Mouse (Mus musculus) cerebellum, adult 8-10 months (tissue): ENCODE data around the gene Hinfp.
"Not testable (repeated sequence)": the region's sequence is repeated elsewhere in the genome, so short reads cannot be mapped to it uniquely, and the experiment has no call there.

Experiments
- DNase-seq: peaks from one replicate; pipeline ENCODE4 v3.0.0; 2022

Hinfp gene

DNA sequence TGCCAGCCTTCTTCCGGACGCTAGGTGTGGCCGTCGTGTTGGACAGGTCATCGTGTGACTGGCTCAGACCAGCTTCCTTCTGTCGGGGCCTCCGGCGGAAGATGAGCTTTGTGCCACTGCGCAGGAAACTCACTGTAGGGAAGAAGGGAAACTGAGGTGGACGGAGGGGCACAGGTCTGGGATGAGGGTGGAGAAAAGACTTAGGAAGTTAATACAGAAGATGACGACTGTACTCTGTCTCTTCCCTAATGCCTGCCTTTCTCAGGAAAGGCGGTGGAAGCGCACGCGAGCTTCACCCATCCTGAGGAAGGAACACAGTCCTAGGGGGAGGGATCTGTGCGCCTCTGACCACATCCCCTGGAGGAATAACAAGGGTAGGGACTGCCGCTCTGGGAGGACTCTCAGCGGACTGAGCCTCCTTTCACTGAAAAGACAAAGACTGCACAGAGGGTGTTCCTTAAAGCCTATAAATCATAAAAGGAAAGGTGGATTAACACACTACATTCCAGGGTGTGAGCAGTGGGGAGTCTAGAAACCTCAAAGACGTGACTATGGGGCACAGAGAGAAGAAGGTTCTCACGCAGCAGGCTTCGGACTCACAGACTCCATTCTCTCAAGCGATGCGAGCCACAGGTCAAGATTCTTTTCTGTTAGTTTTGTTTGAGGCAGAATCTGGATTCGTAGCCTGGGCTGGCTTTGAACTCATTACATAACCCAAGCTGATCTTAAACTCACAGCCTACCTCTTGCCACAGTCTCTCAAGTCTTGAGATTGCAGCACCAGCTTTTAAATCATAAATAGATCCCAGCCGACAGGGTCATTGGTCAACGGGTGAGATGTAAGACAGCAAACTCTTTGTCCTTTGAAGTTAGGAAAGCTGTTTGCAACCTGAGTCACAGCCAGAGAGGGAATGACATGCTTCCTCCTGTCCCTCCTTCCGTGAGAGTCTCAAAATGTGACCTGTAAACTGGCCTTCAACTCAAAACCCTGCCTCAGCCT lies 6.0 kb upstream of the Hinfp start:
- DNase-seq = no peak

- DNase-seq = no peak
These were observed 5.3 kb upstream of the Hinfp start for GRCm38 (mm10) chr9:44310750-44311135.

DNA sequence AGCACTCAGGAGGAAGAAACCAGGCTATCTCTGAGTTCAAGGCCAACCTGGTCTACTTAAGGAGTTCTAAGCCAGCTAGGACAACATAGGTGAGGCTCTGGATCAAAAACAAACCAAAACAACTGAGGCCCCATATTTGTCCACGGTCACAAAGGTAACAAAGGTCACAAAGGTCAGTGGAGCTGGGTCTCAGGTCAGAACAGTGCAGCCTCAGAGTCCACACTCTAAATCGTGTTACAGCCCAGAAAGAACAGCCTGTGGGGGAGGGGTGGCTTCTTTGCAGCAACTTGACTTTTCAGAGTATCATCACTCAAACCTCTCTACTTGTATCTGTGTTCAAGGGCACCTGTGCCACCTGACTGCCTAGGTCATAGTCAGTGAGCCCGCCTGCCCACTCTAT lies 4.3 kb upstream of the Hinfp start:
- no peak for DNase-seq

GRCm38 (mm10) chr9:44307248-44307647 lies 1.8 kb upstream of the Hinfp start:
- no peak for DNase-seq

GRCm38 (mm10) chr9:44306532-44306931 lies 1.1 kb upstream of the Hinfp start:
- DNase-seq = no peak

DNA sequence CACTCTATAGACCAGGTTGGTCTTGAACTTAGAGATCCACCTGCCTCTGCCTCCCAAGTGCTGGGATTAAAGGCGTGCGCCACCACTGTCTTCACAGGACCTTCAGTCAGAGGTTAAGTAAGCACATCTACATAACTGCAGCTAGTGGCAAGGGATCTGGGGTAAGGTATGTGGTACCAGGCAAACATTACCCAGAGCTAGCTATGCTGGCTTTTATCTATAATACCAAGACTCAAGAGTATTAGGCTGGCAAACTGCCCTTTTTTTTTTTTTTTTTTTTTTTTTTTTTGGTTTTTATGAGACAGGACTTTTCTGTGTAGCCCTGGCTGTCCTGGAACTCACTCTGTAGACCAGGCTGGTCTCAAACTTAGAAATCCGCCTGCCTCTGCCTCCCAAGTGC lies 5.5 kb downstream of the Hinfp start:
- DNase-seq = not testable (repeated sequence)

GRCm38 (mm10) chr9:44292490-44292889 lies 13.0 kb downstream of the Hinfp start:
- no peak for DNase-seq

- no peak for DNase-seq
These were observed 16.5 kb downstream of the Hinfp start for GRCm38 (mm10) chr9:44288959-44289291.

- peak; percentile 67 for DNase-seq
These were observed 17.2 kb downstream of the Hinfp start, which contains the start of gene Abcg4 for GRCm38 (mm10) chr9:44288076-44288958. Gene Abcg4, minus strand, starts transcription at chr9:44288615.

GRCm38 (mm10) chr9:44287401-44288075 lies 17.9 kb downstream of the Hinfp start:
- peak; percentile 45 for DNase-seq

GRCm38 (mm10) chr9:44287003-44287400 lies 18.5 kb downstream of the Hinfp start:
- DNase-seq = peak; percentile 32

- no peak for DNase-seq
These were observed 19.1 kb downstream of the Hinfp start for GRCm38 (mm10) chr9:44286256-44286850.

- no peak for DNase-seq
These were observed 22.3 kb downstream of the Hinfp start for GRCm38 (mm10) chr9:44283183-44283582.

DNA sequence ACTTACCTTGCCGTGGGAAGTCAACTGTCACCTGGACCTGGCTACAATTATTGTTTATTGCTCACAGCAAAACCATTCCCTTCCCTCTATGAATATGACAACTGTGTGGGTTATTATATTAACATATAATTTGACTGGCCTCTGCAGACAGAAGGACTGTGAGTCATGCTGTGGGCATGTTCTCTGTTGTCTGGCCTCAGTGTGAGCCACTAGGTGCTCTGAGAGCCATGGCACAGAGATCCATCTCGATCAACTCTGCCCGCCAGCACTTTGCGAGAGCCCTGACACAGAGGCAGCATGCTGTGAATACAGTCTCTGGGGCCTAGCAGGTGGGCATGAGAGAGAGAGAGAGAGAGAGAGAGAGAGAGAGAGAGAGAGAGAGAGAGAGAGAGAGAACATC lies 35.5 kb downstream of the Hinfp start:
- DNase-seq = no peak

DNA sequence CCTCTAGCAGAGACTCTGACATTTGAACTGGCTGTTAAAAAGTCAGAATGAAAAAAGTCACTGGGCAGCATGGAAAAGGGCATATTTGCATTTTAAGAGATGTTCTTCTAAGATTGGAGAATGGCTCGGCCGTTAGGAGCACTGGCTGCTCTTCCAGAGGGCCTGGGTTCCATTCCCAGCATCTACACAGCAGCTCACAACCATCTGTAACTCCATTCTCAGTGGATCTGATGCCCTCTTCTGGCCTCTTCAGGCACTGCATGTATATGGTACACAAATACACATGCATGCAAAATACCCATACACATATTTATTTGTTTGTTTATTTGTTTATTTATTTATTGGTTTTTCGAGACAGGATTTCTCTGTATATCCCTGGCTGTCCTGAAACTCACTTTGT lies 36.4 kb downstream of the Hinfp start:
- peak; percentile 45 for DNase-seq

GRCm38 (mm10) chr9:44268432-44268831 lies 37.0 kb downstream of the Hinfp start, which contains the start of gene Nlrx1:
Gene Nlrx1, minus strand, starts transcription at chr9:44268599.
- no peak for DNase-seq

DNA sequence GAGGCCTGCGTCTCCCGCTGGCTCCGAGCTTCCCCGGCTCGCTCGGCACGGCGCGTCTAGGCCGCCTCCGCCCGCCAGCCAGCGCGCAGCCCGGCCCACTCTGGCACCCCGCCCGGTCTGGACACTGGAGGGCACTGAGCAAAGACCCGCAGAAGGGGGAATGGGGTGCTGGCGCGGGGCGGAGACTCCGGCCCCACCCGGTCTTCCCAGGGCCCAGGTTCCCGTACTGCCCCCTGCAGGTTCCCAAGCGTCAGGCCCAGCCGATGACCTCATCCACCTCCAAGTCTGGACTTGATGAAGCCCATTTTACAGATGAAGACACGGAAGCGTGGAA lies 37.5 kb downstream of the Hinfp start:
- DNase-seq = peak; percentile 86

GRCm38 (mm10) chr9:44267319-44268026 lies 38.0 kb downstream of the Hinfp start:
- DNase-seq = no peak

GRCm38 (mm10) chr9:44266478-44267226 lies 38.8 kb downstream of the Hinfp start:
- no peak for DNase-seq

DNA sequence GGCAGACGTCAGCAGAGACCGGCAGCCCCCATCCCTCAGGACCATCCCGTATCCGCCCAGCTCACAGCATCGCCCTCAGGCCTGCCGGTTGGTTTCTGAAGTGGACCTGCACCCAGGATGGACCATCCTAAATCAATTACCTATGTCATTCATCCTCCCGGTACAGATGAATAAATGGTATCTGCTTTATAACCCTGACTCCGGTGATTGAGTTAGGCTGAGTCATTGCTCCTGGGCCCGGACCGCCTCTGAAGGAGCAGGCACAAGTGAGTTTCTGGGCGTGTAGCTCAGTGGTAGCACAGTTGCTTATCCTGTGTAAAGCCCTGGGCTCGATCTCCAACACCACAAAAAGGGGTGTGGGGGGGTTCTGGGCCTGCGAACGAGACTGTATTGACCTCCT lies 44.1 kb downstream of the Hinfp start:
- DNase-seq = no peak

DNA sequence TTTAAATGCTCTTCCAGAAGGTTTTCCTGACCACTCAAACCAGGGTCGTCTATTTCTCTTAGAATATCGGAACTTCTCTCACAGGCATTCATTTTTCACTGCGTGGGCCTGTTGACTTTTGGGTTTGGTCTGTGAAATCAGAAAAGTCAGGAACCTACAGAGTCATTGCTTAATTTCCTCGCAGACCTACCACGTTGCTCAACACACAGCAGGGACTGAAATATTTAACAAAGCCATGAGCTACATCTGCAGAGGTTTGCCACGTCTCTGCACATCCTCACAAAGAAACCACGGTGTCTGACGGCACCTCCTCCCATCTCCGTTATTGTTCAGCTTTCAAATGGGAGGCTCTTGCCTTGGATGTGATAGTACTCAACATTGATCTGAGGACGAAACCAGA lies 46.5 kb downstream of the Hinfp start:
- no peak for DNase-seq
